Mouse (Mus musculus) kidney, adult 2 months (tissue): ENCODE results near the gene Zfp385a.

Experiments
- CTCF ChIP-seq: fragments of 200-500 bp; conservative IDR thresholded peaks from 2 replicates; pipeline ENCODE4 v1.5.1; 2011; ENCODE audit warnings: low read depth, mild to moderate bottlenecking, control low read depth, low read length, moderate library complexity, mixed read lengths; ENCODE audit not compliant: insufficient read depth, insufficient read length
- POLR2A ChIP-seq: fragments of 200-500 bp; IDR thresholded peaks from one replicate; pipeline ENCODE4 v1.6.1; 2011; ENCODE audit warnings: low read depth, low read length, control low read depth

DNA sequence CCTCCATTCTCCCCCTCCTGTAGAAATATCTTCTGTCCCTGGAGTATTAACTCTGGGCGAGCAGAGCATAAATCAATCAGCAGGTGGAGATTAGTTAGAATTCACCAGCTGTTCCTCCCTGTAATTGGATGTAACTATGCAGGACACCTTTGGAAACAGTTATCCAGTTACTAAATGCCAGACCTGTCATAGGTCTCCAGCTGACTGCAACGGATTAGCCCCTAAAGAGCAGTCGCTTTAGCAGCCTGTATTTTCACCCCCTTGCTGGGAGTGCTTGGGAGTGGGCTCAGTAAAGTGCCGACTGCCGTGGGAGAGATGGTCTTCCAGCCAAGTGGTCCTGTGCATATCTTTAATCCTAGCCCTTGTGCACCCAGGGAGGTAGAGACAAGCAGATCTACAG is 50.3 kb downstream of the Zfp385a start:
- no peak for TF ChIP-seq POLR2A
- no peak for TF ChIP-seq CTCF
